Mouse (Mus musculus): Measurements from ENCODE around the gene Scrn2.

Scrn2 gene

DNA sequence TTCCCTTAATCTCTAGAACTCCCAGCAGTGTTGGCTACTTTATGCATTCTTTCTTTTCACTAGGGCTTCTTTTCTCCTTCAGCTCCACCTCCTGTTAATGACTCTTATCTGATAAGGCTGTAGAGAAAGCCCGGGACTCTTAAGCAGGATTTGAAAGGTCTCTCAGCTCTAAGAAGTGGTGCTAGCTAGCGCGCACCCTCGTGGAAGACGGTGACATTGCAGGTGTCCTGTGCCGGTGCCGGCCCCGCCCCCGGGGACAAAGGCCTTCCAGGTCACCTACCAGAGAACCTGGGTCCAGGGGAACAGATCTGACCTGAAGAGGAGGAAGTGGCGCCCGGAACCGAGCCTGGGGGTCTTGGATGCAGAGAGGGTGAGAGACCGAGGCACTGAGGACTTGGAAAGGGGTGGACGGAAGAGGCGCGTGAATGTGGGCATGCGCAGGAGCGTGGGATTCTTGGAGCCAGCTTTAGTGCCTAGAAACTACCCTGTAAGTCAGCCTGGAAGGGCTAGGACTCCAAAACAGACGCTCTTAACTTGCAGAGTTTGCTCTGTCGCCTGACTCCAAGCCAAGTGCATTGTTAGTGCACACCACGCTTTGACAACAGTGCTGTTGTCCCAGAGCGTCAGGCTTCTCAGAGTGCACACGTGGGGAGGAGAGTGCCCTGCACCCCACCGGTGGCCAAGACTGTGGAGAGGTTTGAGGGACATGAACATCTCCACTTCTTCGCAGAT is at the start of gene Scrn2:
Gene Scrn2, plus strand, starts transcription at position 253 of the 732 bp plus-strand sequence.
- peaks cover 26% of the 10 kb centered on the region for H3K36me3 ChIP-seq (ENCODE audit: insufficient read depth, low read length)
- peaks cover 44% of the 10 kb centered on the region for H3K4me1 ChIP-seq (replicated peaks; ENCODE audit: low read depth, low read length)
- peak; percentile 86 for TF ChIP-seq CTCF (conservative IDR thresholded peaks at IDR 0.05; ENCODE audit: low read length)
- TF ChIP-seq POU5F1 (IDR thresholded peaks at IDR 0.05; ENCODE audit: borderline replicate concordance, low read length) = no peak
- H3K4me3 ChIP-seq (replicated peaks; ENCODE audit: low read length) = peak within 1 kb of the TSS; percentile 83
- H3K9me3 ChIP-seq (ENCODE audit: low read length) = no peaks in the 10 kb centered on the region
- H3K27me3 ChIP-seq (ENCODE audit: insufficient read depth, low read length) = no peaks in the 10 kb centered on the region

DNA sequence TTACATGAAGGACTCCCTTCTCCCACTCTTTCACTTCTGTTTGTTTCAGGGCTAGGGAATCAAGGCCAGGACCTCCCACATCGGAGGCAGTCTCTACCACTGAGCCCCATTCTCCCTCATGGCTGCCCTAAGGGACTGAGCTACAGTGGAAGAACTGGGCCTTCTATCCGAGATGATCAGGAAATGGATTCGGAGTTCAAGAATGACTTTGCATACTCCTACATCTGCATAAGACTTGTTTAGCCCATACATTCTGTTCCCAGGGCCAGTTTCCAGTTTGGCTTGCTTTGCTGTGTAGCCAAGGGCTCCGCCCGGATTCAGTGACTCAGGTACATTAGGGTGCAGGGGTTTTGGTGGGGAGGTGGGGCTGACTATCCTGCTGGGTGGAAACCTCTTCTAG is 49.7 kb upstream of the Scrn2 start:
- Histone ChIP-seq H3K36me3 (ENCODE audit: insufficient read depth, low read length) (peaks cover 7% of the 10 kb centered on the region; the same call in 1 of the 2 replicates), H3K27me3 (ENCODE audit: insufficient read depth, low read length) (peaks cover under 1% of the 10 kb centered on the region; the same call in 1 of the 2 replicates), H3K4me3 (replicated peaks; ENCODE audit: low read length) (peak overlapping the region; percentile 86), H3K9me3 (ENCODE audit: low read length) (no peaks in the 10 kb centered on the region), H3K4me1 (replicated peaks; ENCODE audit: low read depth, low read length) (peaks cover 69% of the 10 kb centered on the region)
- no peak for TF ChIP-seq POU5F1 (IDR thresholded peaks at IDR 0.05; ENCODE audit: borderline replicate concordance, low read length)
- no peak for TF ChIP-seq CTCF (conservative IDR thresholded peaks at IDR 0.05; ENCODE audit: low read length)
- no peak for TF ChIP-seq NANOG (IDR thresholded peaks at IDR 0.05; ENCODE audit: borderline replicate concordance, low read length)

DNA sequence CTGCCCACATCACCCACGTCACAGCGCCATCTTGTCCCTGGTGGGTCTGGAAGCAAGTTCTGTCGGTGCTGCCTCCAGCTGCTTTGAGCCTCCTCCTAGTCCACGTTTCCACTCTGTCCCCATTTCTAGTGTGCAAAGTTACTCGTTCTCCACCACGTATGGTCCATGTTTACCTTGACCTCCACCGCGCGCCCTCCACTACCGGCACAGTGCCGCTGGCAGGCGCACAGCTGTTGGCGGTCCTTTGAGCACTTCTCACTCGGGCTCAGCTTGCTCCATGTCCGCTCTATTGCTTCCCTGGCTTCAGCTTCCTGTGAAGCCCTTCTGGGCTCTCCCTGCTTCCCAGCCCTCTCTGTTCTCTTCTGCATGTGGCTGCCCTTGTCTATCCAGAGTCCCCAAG is 48.3 kb upstream of the Scrn2 start:
- no peaks in the 10 kb centered on the region for H3K36me3 ChIP-seq (ENCODE audit: insufficient read depth, low read length)
- H3K27me3 ChIP-seq (ENCODE audit: insufficient read depth, low read length) = peaks cover 6% of the 10 kb centered on the region; the same call in 1 of the 2 replicates
- TF ChIP-seq POU5F1 (IDR thresholded peaks at IDR 0.05; ENCODE audit: borderline replicate concordance, low read length) (no peak), CTCF (conservative IDR thresholded peaks at IDR 0.05; ENCODE audit: low read length) (no peak), NANOG (IDR thresholded peaks at IDR 0.05; ENCODE audit: borderline replicate concordance, low read length) (no peak)
- peak overlapping the region; percentile 86 for H3K4me3 ChIP-seq (replicated peaks; ENCODE audit: low read length)
- H3K4me1 ChIP-seq (replicated peaks; ENCODE audit: low read depth, low read length) = peaks cover 65% of the 10 kb centered on the region
- no peaks in the 10 kb centered on the region for H3K9me3 ChIP-seq (ENCODE audit: low read length)

DNA sequence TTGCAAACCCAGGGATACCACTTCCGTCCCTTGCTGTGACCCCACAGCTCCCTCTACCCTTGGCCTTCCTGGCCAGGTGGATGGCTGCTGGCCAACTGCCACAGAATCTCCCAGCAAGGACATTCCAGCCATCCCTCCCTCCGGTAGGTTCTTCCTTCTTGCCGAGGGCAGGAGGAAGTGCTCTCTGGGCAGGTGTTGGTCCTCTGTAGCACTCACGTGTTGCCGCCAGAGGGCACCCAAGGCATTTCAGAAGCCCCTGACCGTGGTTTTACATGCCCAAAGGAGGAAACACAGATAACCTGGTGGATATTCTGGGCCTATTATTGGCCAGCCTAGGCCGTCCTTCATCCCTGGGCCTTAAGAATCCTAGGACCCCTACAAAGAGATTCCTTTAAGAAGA is 47.4 kb upstream of the Scrn2 start:
- Histone ChIP-seq H3K4me1 (replicated peaks; ENCODE audit: low read depth, low read length) (peaks cover 72% of the 10 kb centered on the region), H3K9me3 (ENCODE audit: low read length) (no peaks in the 10 kb centered on the region), H3K36me3 (ENCODE audit: insufficient read depth, low read length) (no peaks in the 10 kb centered on the region), H3K4me3 (replicated peaks; ENCODE audit: low read length) (peak overlapping the region; percentile 86), H3K27me3 (ENCODE audit: insufficient read depth, low read length) (peaks cover 11% of the 10 kb centered on the region; the same call in 1 of the 2 replicates)
- TF ChIP-seq NANOG (IDR thresholded peaks at IDR 0.05; ENCODE audit: borderline replicate concordance, low read length) (no peak), POU5F1 (IDR thresholded peaks at IDR 0.05; ENCODE audit: borderline replicate concordance, low read length) (no peak), CTCF (conservative IDR thresholded peaks at IDR 0.05; ENCODE audit: low read length) (peak; percentile 89)

DNA sequence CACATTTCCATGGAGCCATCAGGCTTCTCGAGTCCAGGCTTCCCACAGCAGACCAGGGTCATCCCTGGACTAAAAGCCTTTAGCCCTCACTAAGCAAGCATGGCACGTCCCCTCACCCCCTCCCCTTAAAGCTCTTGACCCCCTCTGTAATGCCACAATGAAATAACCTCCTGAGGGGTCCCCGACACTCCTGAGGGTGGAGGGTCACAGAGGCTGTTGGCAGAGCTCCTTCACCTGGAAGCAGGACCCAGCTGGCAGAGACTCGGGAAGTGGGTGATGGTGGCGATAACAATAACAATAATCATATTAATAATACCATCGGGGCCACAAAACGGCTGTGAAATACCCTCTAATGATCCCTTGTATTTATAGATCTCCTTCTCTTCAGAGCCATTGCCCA is 46.9 kb upstream of the Scrn2 start, which contains the start of gene Sp2:
Gene Sp2, minus strand, starts transcription at position 101 of the 400 bp plus-strand sequence.
- Histone ChIP-seq H3K36me3 (ENCODE audit: insufficient read depth, low read length) (no peaks in the 10 kb centered on the region), H3K27me3 (ENCODE audit: insufficient read depth, low read length) (peaks cover 11% of the 10 kb centered on the region; the same call in 1 of the 2 replicates), H3K4me1 (replicated peaks; ENCODE audit: low read depth, low read length) (peaks cover 77% of the 10 kb centered on the region), H3K4me3 (replicated peaks; ENCODE audit: low read length) (peak within 1 kb of the TSS; percentile 86), H3K9me3 (ENCODE audit: low read length) (no peaks in the 10 kb centered on the region)
- TF ChIP-seq POU5F1 (IDR thresholded peaks at IDR 0.05; ENCODE audit: borderline replicate concordance, low read length) (no peak), CTCF (conservative IDR thresholded peaks at IDR 0.05; ENCODE audit: low read length) (no peak), NANOG (IDR thresholded peaks at IDR 0.05; ENCODE audit: borderline replicate concordance, low read length) (no peak)

DNA sequence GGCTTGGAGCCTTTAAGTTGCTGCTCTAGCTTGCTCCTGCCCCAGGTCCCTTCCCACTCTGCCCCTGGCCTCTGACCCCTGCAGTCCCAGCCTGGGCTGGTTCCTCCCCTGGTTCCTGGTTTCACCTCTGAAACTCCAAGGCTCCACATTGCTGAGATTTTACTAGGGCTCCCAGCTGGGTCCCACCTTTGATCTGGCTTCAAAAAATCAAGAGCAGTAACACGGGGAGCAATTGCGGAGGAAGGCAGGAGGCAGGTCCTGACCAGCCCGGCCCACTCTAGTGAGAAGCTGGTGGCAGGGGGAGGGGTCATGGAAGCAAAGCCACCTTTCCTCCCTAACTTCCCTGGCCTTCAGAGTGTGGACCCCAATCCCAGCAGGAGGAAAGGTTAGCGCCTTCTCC is 44.8 kb upstream of the Scrn2 start:
- no peak overlapping the region for H3K4me3 ChIP-seq (replicated peaks; ENCODE audit: low read length)
- H3K9me3 ChIP-seq (ENCODE audit: low read length) = no peaks in the 10 kb centered on the region
- no peak for TF ChIP-seq CTCF (conservative IDR thresholded peaks at IDR 0.05; ENCODE audit: low read length)
- TF ChIP-seq POU5F1 (IDR thresholded peaks at IDR 0.05; ENCODE audit: borderline replicate concordance, low read length) = no peak
- no peak for TF ChIP-seq NANOG (IDR thresholded peaks at IDR 0.05; ENCODE audit: borderline replicate concordance, low read length)
- peaks cover 69% of the 10 kb centered on the region for H3K4me1 ChIP-seq (replicated peaks; ENCODE audit: low read depth, low read length)
- H3K36me3 ChIP-seq (ENCODE audit: insufficient read depth, low read length) = no peaks in the 10 kb centered on the region
- H3K27me3 ChIP-seq (ENCODE audit: insufficient read depth, low read length) = peaks cover 17% of the 10 kb centered on the region

DNA sequence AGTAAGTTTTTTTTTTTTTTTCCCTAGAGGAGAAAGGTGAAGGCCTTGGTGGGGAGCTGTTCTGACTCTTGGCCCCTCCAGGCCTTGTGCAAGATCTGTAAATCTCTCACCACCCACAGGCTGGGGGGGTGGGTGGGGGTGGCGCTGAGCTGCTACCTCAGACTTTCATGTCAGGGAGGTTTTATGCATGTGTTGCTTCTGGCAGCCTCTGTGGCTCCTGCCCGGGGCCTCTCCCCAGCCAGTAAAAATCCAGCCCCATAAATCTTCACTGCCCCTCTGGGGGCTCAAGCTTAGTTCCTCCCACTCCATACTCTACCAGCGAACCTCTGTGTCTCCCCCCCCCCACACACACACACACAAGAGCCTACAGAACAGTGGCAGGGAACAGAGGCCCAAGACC is 43.3 kb upstream of the Scrn2 start:
- H3K4me1 ChIP-seq (replicated peaks; ENCODE audit: low read depth, low read length) = peaks cover 60% of the 10 kb centered on the region
- peaks cover 19% of the 10 kb centered on the region for H3K27me3 ChIP-seq (ENCODE audit: insufficient read depth, low read length)
- TF ChIP-seq NANOG (IDR thresholded peaks at IDR 0.05; ENCODE audit: borderline replicate concordance, low read length) = no peak
- TF ChIP-seq POU5F1 (IDR thresholded peaks at IDR 0.05; ENCODE audit: borderline replicate concordance, low read length) = no peak
- no peak for TF ChIP-seq CTCF (conservative IDR thresholded peaks at IDR 0.05; ENCODE audit: low read length)
- H3K36me3 ChIP-seq (ENCODE audit: insufficient read depth, low read length) = no peaks in the 10 kb centered on the region
- peak overlapping the region; percentile 49 for H3K4me3 ChIP-seq (replicated peaks; ENCODE audit: low read length)
- no peaks in the 10 kb centered on the region for H3K9me3 ChIP-seq (ENCODE audit: low read length)

DNA sequence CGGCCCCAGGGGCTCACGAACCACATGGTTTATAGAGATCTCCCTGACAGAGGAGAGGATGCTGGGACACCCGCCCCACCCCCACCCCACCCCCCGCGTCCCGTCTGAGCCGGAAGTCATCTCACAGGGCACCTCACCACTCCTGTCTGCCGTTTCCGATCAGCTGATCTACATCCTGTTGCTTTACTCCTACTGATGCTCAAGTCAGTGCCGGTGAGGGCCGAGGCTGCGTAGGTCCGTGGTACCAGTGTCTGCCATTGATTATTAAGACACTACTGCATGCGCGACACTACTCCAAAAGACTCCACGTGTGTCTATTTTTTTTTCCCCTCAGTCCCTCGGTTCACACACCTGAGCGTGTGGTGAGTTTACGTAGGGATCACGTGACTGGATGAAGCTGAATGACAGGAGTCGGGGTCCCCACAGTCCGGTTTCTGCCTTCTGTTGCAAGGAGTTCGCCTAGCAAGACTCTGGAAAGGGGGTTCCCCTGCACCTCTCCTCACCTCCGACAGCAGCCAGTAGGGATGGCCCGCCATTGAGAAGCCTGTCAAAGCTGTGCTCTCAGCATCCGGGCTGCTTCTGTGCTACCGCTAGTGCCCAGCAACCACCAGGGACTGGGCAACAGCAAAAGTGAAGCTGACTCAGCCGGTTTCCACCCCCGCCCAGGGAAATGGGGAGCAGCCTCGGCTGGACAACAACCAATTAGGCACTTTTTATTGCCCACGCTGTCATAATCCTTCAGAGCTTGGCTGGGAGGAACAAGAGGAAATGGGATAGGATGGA is 41.7 kb upstream of the Scrn2 start:
- H3K27me3 ChIP-seq (ENCODE audit: insufficient read depth, low read length) = peaks cover 35% of the 10 kb centered on the region
- no peaks in the 10 kb centered on the region for H3K9me3 ChIP-seq (ENCODE audit: low read length)
- TF ChIP-seq CTCF (conservative IDR thresholded peaks at IDR 0.05; ENCODE audit: low read length) = no peak
- TF ChIP-seq POU5F1 (IDR thresholded peaks at IDR 0.05; ENCODE audit: borderline replicate concordance, low read length) = no peak
- no peak for TF ChIP-seq NANOG (IDR thresholded peaks at IDR 0.05; ENCODE audit: borderline replicate concordance, low read length)
- H3K36me3 ChIP-seq (ENCODE audit: insufficient read depth, low read length) = no peaks in the 10 kb centered on the region
- H3K4me3 ChIP-seq (replicated peaks; ENCODE audit: low read length) = peak overlapping the region; percentile 72
- peaks cover 53% of the 10 kb centered on the region for H3K4me1 ChIP-seq (replicated peaks; ENCODE audit: low read depth, low read length)
